Mouse (Mus musculus) MEL (cell line): ENCODE measurements around the gene Snx4. TPM values are rescaled to one million over a fixed set of nuclear protein-coding genes. Genes with fewer than 3 reads are reported as not detected.

Source experiments
- DNase-seq: peaks from one replicate; pipeline ENCODE4 v3.0.0; 2011; ENCODE audit warnings: low read depth, low spot score
- H3K27ac ChIP-seq: 2 replicates; pipeline ENCODE4 v1.5.1; 2012; ENCODE audit warnings: low read depth, mild to moderate bottlenecking, control low read depth, low read length, moderate library complexity; ENCODE audit not compliant: control insufficient read depth
- H3K27me3 ChIP-seq, 2 experiments: fragments of 150-350 bp in 1 of 2; sonication (generic) in 1 of 2; 2 replicates each; pipeline ENCODE4 v1.6.1; 2012; ENCODE audit warnings: low read length in 2 of 2, mild to moderate bottlenecking in 2 of 2, improper control_type of control experiment in 1 of 2, moderate library complexity in 1 of 2; ENCODE audit not compliant: insufficient read depth in 2 of 2, control insufficient read depth in 1 of 2
- H3K36me3 ChIP-seq, 2 experiments: 2 replicates each; pipeline ENCODE4 v1.6.1; 2012 to 2014; ENCODE audit warnings: low read length in 2 of 2, improper control_type of control experiment in 1 of 2, inconsistent platforms in 1 of 2, mild to moderate bottlenecking in 1 of 2; ENCODE audit not compliant: insufficient read depth in 2 of 2, control insufficient read depth in 1 of 2
- H3K4me1 ChIP-seq, 2 experiments: fragments of 150-350 bp in 1 of 2; sonication (generic) in 1 of 2; 2 replicates each; pipeline ENCODE4 v1.6.1; 2012; ENCODE audit warnings: low read length in 2 of 2, improper control_type of control experiment in 1 of 2, mild to moderate bottlenecking in 1 of 2; ENCODE audit not compliant: insufficient read depth in 2 of 2, control insufficient read depth in 1 of 2
- H3K4me3 ChIP-seq, 2 experiments: fragments of 150-350 bp in 1 of 2; sonication (generic) in 1 of 2; 2 replicates each; pipeline ENCODE4 v1.5.1; 2012; ENCODE audit warnings: low read depth in 2 of 2, low read length in 2 of 2, mild to moderate bottlenecking in 2 of 2, moderate library complexity in 2 of 2, control low read depth in 1 of 2, improper control_type of control experiment in 1 of 2; ENCODE audit not compliant: control insufficient read depth in 1 of 2, insufficient read depth in 1 of 2
- H3K79me2 ChIP-seq: 2 replicates; pipeline ENCODE4 v1.6.1; 2012; ENCODE audit warnings: mild to moderate bottlenecking, low read length, moderate library complexity; ENCODE audit not compliant: control insufficient read depth, poor library complexity, insufficient read depth
- H3K9ac ChIP-seq: 2 replicates; pipeline ENCODE4 v1.6.1; 2012; ENCODE audit warnings: low read depth, mild to moderate bottlenecking, control low read depth, low read length, moderate library complexity; ENCODE audit not compliant: control insufficient read depth, poor library complexity, severe bottlenecking
- H3K9me3 ChIP-seq: fragments of 150-350 bp; sonication (generic); replicated peaks from 2 replicates; pipeline ENCODE4 v1.6.1; 2012; ENCODE audit warnings: mild to moderate bottlenecking, low read length, improper control_type of control experiment, moderate library complexity; ENCODE audit not compliant: insufficient read depth
- CHD2 ChIP-seq: IDR thresholded peaks from 2 replicates; pipeline ENCODE4 v1.6.1; 2011; ENCODE audit warnings: low read length, improper control_type of control experiment
- EP300 ChIP-seq, 2 experiments: IDR thresholded peaks; 2 replicates each; pipeline ENCODE4 v1.6.1; 2011; ENCODE audit warnings: improper control_type of control experiment in 2 of 2, low read length in 2 of 2, low read depth in 1 of 2, mild to moderate bottlenecking in 1 of 2
- ETS1 ChIP-seq: IDR thresholded peaks from 2 replicates; pipeline ENCODE4 v1.6.1; 2012; ENCODE audit warnings: low read depth, mild to moderate bottlenecking, inconsistent platforms, low read length, improper control_type of control experiment, moderate library complexity
- GATA1 ChIP-seq: IDR thresholded peaks from 2 replicates; pipeline ENCODE4 v1.6.1; 2011; ENCODE audit warnings: low read depth, low read length, improper control_type of control experiment
- JUND ChIP-seq: IDR thresholded peaks from 2 replicates; pipeline ENCODE4 v1.6.1; 2011; ENCODE audit warnings: low read depth, mild to moderate bottlenecking, improper control_type of control experiment, low read length
- MAFK ChIP-seq: IDR thresholded peaks from 2 replicates; pipeline ENCODE4 v1.6.1; 2011; ENCODE audit warnings: low read depth, mild to moderate bottlenecking, low read length, improper control_type of control experiment, borderline replicate concordance
- MAZ ChIP-seq: IDR thresholded peaks from 2 replicates; pipeline ENCODE4 v1.6.1; 2012; ENCODE audit warnings: low read depth, mild to moderate bottlenecking, inconsistent platforms, low read length, improper control_type of control experiment
- MEF2A ChIP-seq: IDR thresholded peaks from 2 replicates; pipeline ENCODE4 v1.6.1; 2014; ENCODE audit warnings: low read depth, mild to moderate bottlenecking, inconsistent platforms, low read length, improper control_type of control experiment; ENCODE audit not compliant: poor library complexity, insufficient replicate concordance, severe bottlenecking; ENCODE audit errors: extremely low read depth
- MYB ChIP-seq: IDR thresholded peaks from 2 replicates; pipeline ENCODE4 v1.6.1; 2011; ENCODE audit warnings: mild to moderate bottlenecking, low read depth, low read length, improper control_type of control experiment
- MYC ChIP-seq: IDR thresholded peaks from 2 replicates; pipeline ENCODE4 v1.6.1; 2011; ENCODE audit warnings: low read depth, mild to moderate bottlenecking, low read length, improper control_type of control experiment, moderate library complexity
- NELFE ChIP-seq: IDR thresholded peaks from 2 replicates; pipeline ENCODE4 v1.6.1; 2011; ENCODE audit warnings: low read depth, low read length, improper control_type of control experiment
- POLR2AphosphoS2 ChIP-seq: IDR thresholded peaks from 2 replicates; pipeline ENCODE4 v1.6.1; 2011; ENCODE audit warnings: low read length, improper control_type of control experiment
- POLR2AphosphoS5 ChIP-seq: IDR thresholded peaks from 2 replicates; pipeline ENCODE4 v1.6.1; 2012; ENCODE audit warnings: low read depth, borderline replicate concordance, mild to moderate bottlenecking, inconsistent platforms, low read length, moderate library complexity, mixed read lengths
- RCOR1 ChIP-seq: IDR thresholded peaks from 2 replicates; pipeline ENCODE4 v1.6.1; 2012; ENCODE audit warnings: low read depth, mild to moderate bottlenecking, inconsistent platforms, low read length, improper control_type of control experiment
- SMC3 ChIP-seq: IDR thresholded peaks from 2 replicates; pipeline ENCODE4 v1.6.1; 2011; ENCODE audit warnings: low read depth, low read length, improper control_type of control experiment
- TAL1 ChIP-seq: IDR thresholded peaks from 2 replicates; pipeline ENCODE4 v1.6.1; 2012; ENCODE audit warnings: mild to moderate bottlenecking, inconsistent platforms, low read length, moderate library complexity, mixed read lengths
- TBP ChIP-seq: IDR thresholded peaks from 2 replicates; pipeline ENCODE4 v1.8.0; 2011; ENCODE audit warnings: low read depth, low read length, improper control_type of control experiment
- TCF12 ChIP-seq: IDR thresholded peaks from 2 replicates; pipeline ENCODE4 v1.6.1; 2014; ENCODE audit warnings: low read depth, mild to moderate bottlenecking, inconsistent platforms, low read length, improper control_type of control experiment, moderate library complexity
- ZC3H11A ChIP-seq: IDR thresholded peaks from 2 replicates; pipeline ENCODE4 v1.6.1; 2012; ENCODE audit warnings: low read depth, mild to moderate bottlenecking, inconsistent platforms, low read length, improper control_type of control experiment
- ZMIZ1 ChIP-seq: IDR thresholded peaks from 2 replicates; pipeline ENCODE4 v1.6.1; 2012; ENCODE audit warnings: low read depth, mild to moderate bottlenecking, inconsistent platforms, low read length, improper control_type of control experiment, moderate library complexity
- ZNF384 ChIP-seq: IDR thresholded peaks from 2 replicates; pipeline ENCODE4 v1.6.1; 2012; ENCODE audit warnings: low read depth, mild to moderate bottlenecking, inconsistent platforms, low read length, improper control_type of control experiment
- polyA plus RNA-seq, 2 experiments: library from polyadenylated mRNA; stranded (reverse) in 1 of 2; unstranded in 1 of 2; fragments of >175 nt in 1 of 2; fragments of >200 nt in 1 of 2; gene quantifications; 2 replicates each; pipeline versions ENCODE4 v1.2.1 to v1.2.4; 2012; ENCODE audit warnings: low replicate concordance in 2 of 2, low read depth in 1 of 2; ENCODE audit not compliant: insufficient read length in 2 of 2, insufficient read depth in 1 of 2, missing spikeins in 1 of 2
- total RNA-seq: library from RNA; depleted of rRNA; stranded (reverse); fragments of 300-350 nt; gene quantifications from 2 replicates; pipeline ENCODE4 v1.2.3, GENCODE M21; 2012

Snx4 gene
- total and polyA plus RNA-seq, 3 experiments, result 34.7 to 36.1 TPM; not detected in 1

DNA sequence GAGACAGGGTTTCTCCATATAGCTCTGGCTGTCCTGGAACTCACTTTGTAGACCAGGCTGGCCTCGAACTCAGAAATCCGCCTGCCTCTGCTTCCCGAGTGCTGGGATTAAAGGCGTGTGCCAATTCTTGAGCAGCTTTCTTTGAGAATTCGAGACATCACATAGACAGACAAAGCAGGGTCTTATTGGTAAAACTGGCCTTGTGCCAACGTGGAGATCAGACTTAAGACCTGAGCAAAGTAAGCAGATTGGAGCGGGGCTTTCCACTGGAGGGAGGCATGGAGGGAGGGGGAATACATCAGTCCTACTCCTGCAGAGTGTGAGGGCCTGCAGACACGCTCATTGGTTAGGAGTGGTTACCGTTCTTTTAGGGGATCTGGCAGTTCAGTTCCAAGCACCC, 75.9 kb downstream of the Snx4 start:
- Histone ChIP-seq H3K79me2 (no peaks in the 10 kb centered on the region), H3K27ac (no peak overlapping the region), H3K9ac (no peak overlapping the region), H3K36me3 (no peaks in the 10 kb centered on the region), H3K4me1 (no peaks in the 10 kb centered on the region), H3K4me3 (no peak overlapping the region), H3K9me3 (no peaks in the 10 kb centered on the region), H3K27me3 (peaks cover 1% of the 10 kb centered on the region in 2 experiments; a peak in 2 of 4 replicates)
- DNase-seq, result no peak
- no peak for TF ChIP-seq SMC3
- TF ChIP-seq ETS1, result no peak
- TF ChIP-seq MEF2A, result no peak
- TF ChIP-seq NELFE, result no peak
- no peak for TF ChIP-seq CHD2
- TF ChIP-seq MYB, result no peak
- no peak for TF ChIP-seq MYC

DNA sequence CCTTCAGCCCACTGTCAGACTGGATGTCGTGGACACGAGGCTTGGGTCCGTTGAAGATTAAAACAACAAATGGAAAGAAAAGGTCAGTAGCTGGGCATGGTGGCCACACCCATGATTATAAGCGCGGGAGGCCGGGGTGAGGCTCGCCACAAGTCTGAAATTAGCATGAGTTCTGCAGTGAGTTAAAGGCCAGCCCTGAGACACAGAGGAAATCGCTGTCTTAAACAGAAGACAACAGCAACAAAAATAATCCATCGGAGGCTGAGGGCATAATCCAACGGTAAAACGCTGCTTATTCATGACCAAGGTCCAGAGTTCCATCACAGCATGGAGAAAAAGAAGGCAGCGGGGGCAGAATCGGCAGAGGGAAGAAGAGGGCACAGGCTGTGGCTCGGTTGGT, 81.8 kb downstream of the Snx4 start:
- no peaks in the 10 kb centered on the region for H3K27me3 ChIP-seq
- no peak overlapping the region for H3K4me3 ChIP-seq
- no peaks in the 10 kb centered on the region for H3K4me1 ChIP-seq
- H3K9me3 ChIP-seq, result no peaks in the 10 kb centered on the region
- no peak for DNase-seq
- H3K79me2 ChIP-seq, result no peaks in the 10 kb centered on the region
- H3K36me3 ChIP-seq, result no peaks in the 10 kb centered on the region
- no peak overlapping the region for H3K27ac ChIP-seq
- no peak for TF ChIP-seq POLR2AphosphoS2
- TF ChIP-seq ZNF384, result no peak
- no peak for TF ChIP-seq NELFE
- TF ChIP-seq TBP, result no peak
- no peak for TF ChIP-seq CHD2
- no peak for TF ChIP-seq SMC3
- no peak for TF ChIP-seq RCOR1
- TF ChIP-seq POLR2AphosphoS5, result no peak
- TF ChIP-seq MAFK, result no peak
- TF ChIP-seq TAL1, result no peak
- no peak for TF ChIP-seq MAZ
- TF ChIP-seq TCF12, result no peak
- no peak for TF ChIP-seq EP300 (IDR thresholded peaks at IDR 0.05; ENCODE audit: low read depth in 1 of 2, low read length in 2 of 2)
- TF ChIP-seq MYC, result no peak
- no peak for TF ChIP-seq ZMIZ1
- TF ChIP-seq GATA1, result no peak
- no peak for TF ChIP-seq JUND
- no peak for TF ChIP-seq ETS1
- no peak for TF ChIP-seq ZC3H11A
- TF ChIP-seq MYB, result no peak
- H3K9ac ChIP-seq, result no peak overlapping the region
